ENCODE assay signal across 29 mouse cellular contexts in the genomic region with DNA sequence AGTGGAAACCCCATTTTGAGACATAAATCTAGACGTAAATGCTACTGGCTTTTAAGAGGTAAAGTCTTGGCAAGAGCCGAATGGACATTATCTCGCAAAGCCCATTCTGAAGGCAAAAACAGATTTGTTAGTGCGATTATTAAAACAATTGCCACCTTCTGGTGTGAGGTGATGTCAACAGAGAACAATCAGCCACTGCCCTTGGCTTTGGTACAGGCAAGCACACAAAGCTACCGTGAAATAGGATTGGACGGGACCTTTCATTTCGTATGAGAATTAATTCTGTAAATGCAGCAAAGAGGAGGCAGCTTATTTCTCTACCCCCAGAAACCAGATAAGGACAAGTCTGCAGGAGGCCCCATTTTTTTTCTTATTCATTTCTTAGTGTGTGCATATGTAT. TPM values are rescaled to one million over a fixed set of nuclear protein-coding genes. Genes with fewer than 3 reads are reported as not detected.
A peak's percentile ranks its signal among the peaks of the same experiment; 100 is the strongest.
DNase-seq lines count a peak whose midpoint lies in the region; ATAC-seq and TF ChIP-seq lines count a peak whose summit lies in the region.
"Had no signal": no experiment of that assay in that cellular context is flagged by ENCODE, and none has a peak within 500 bp of the region (broad histone marks: within the 10 kb centered on the region; RNA-seq: fewer than 3 reads in every experiment).

No protein-coding gene starts in this region.

- no peaks in the 10 kb centered on the region for H3K27me3 ChIP-seq in hindbrain, postnatal 0 days (ENCODE audit: insufficient read depth, low read length)
- no peaks in the 10 kb centered on the region for H3K27me3 ChIP-seq in hindbrain, embryonic 13.5 days
- no peaks in the 10 kb centered on the region for H3K27me3 ChIP-seq in midbrain, embryonic 16.5 days (ENCODE audit: control insufficient read depth, insufficient read depth, low read depth, low read length)
- no peaks in the 10 kb centered on the region for H3K27me3 ChIP-seq in heart, embryonic 11.5 days (ENCODE audit: control insufficient read depth, insufficient read depth, low read length)
- H3K27me3 ChIP-seq: CH12.LX; heart, embryonic 13.5 days; hindbrain, embryonic 15.5 days; liver, embryonic 12.5 days; stomach, embryonic 15.5 days had no signal

- no peaks in the 10 kb centered on the region for H3K4me1 ChIP-seq in hindbrain, postnatal 0 days (ENCODE audit: insufficient read depth, low read length)
- H3K4me1 ChIP-seq in hindbrain, embryonic 13.5 days (replicated peaks) = no peaks in the 10 kb centered on the region
- no peaks in the 10 kb centered on the region for H3K4me1 ChIP-seq in midbrain, embryonic 16.5 days (ENCODE audit: control insufficient read depth, insufficient read depth, low read length)
- no peaks in the 10 kb centered on the region for H3K4me1 ChIP-seq in heart, embryonic 11.5 days (ENCODE audit: control insufficient read depth, insufficient read depth, low read length)
- H3K4me1 ChIP-seq: hindbrain, embryonic 15.5 days; liver, embryonic 12.5 days; stomach, embryonic 15.5 days had no signal

- no peak for TF ChIP-seq CTCF in hindbrain, postnatal 0 days (IDR thresholded peaks at IDR 0.05; ENCODE audit: low read depth)

- H3K27ac ChIP-seq in hindbrain, postnatal 0 days = no peak overlapping the region
- no peak overlapping the region for H3K27ac ChIP-seq in hindbrain, embryonic 13.5 days
- no peak overlapping the region for H3K27ac ChIP-seq in midbrain, embryonic 16.5 days (ENCODE audit: low read length)
- no peak overlapping the region for H3K27ac ChIP-seq in heart, embryonic 11.5 days (ENCODE audit: low read depth, low read length)
- H3K27ac ChIP-seq: gastrocnemius, adult 2 months; heart, embryonic 13.5 days; hindbrain, embryonic 15.5 days; liver, embryonic 12.5 days; stomach, embryonic 15.5 days had no signal

- no peak for ATAC-seq in hindbrain, postnatal 0 days
- no peak for ATAC-seq in hindbrain, embryonic 13.5 days (ENCODE audit: low FRiP score)
- ATAC-seq in midbrain, embryonic 16.5 days = 0 out of 2 replicates have a peak, but pooled peaks have one; percentile 51
- ATAC-seq in heart, embryonic 11.5 days (replicated peaks; ENCODE audit: insufficient number of reproducible peaks, low FRiP score, low TSS enrichment) = no peak
- ATAC-seq: forebrain, embryonic 16.5 days; liver, embryonic 12.5 days; liver, postnatal 0 days had no signal

- H3K9ac ChIP-seq in hindbrain, postnatal 0 days (replicated peaks; ENCODE audit: low read length) = no peak overlapping the region
- H3K9ac ChIP-seq in hindbrain, embryonic 13.5 days = no peak overlapping the region
- no peak overlapping the region for H3K9ac ChIP-seq in midbrain, embryonic 16.5 days (ENCODE audit: low read depth, low read length)
- H3K9ac ChIP-seq in heart, embryonic 11.5 days (ENCODE audit: low read depth, low read length) = no peak overlapping the region
- H3K9ac ChIP-seq: heart, embryonic 13.5 days; hindbrain, embryonic 15.5 days; liver, embryonic 12.5 days; liver, postnatal 0 days; stomach, embryonic 15.5 days had no signal

- 35% methylated on average over 7 of the region's 7 CpGs for WGBS in hindbrain, postnatal 0 days
- WGBS in hindbrain, embryonic 13.5 days = 47% methylated on average over 7 of the region's 7 CpGs
- 27% methylated on average over 7 of the region's 7 CpGs for WGBS in midbrain, embryonic 16.5 days
- WGBS in heart, embryonic 11.5 days (ENCODE audit: insufficient replicate concordance) = 79% methylated on average over 7 of the region's 7 CpGs

- H3K4me3 ChIP-seq in hindbrain, postnatal 0 days (ENCODE audit: low read length) = no peak overlapping the region
- no peak overlapping the region for H3K4me3 ChIP-seq in hindbrain, embryonic 13.5 days
- H3K4me3 ChIP-seq in midbrain, embryonic 16.5 days (ENCODE audit: low read depth, low read length) = no peak overlapping the region
- no peak overlapping the region for H3K4me3 ChIP-seq in heart, embryonic 11.5 days (ENCODE audit: low read depth, low read length)
- H3K4me3 ChIP-seq: gastrocnemius, adult 2 months; heart, embryonic 13.5 days; hindbrain, embryonic 15.5 days; liver, embryonic 12.5 days; stomach, embryonic 15.5 days had no signal

- no peaks in the 10 kb centered on the region for H3K9me3 ChIP-seq in hindbrain, postnatal 0 days (ENCODE audit: low read length)
- H3K9me3 ChIP-seq in hindbrain, embryonic 13.5 days = no peaks in the 10 kb centered on the region
- H3K9me3 ChIP-seq in midbrain, embryonic 16.5 days (replicated peaks; ENCODE audit: control insufficient read depth, low read length, poor library complexity, severe bottlenecking) = no peaks in the 10 kb centered on the region
- H3K9me3 ChIP-seq in heart, embryonic 11.5 days (replicated peaks; ENCODE audit: control insufficient read depth, low read length) = no peaks in the 10 kb centered on the region
- H3K9me3 ChIP-seq: heart, embryonic 13.5 days; hindbrain, embryonic 15.5 days; liver, embryonic 12.5 days; stomach, embryonic 15.5 days had no signal

- H3K4me2 ChIP-seq in hindbrain, postnatal 0 days (ENCODE audit: low read depth, low read length) = no peak overlapping the region
- H3K4me2 ChIP-seq in hindbrain, embryonic 13.5 days = no peak overlapping the region
- H3K4me2 ChIP-seq in midbrain, embryonic 16.5 days (ENCODE audit: low read length) = no peak overlapping the region
- no peak overlapping the region for H3K4me2 ChIP-seq in heart, embryonic 11.5 days
- H3K4me2 ChIP-seq: heart, embryonic 13.5 days; hindbrain, embryonic 15.5 days; liver, embryonic 12.5 days; stomach, embryonic 15.5 days had no signal

- DNase-seq in cerebellum, postnatal 10 days = peak; percentile 6 to 7
- DNase-seq in cerebellum, adult 18-20 months = no peak
- DNase-seq in hindbrain, postnatal 0 days (ENCODE audit: low spot score) = peak; percentile 46
- DNase-seq in thymus, postnatal 14 days = no peak
- DNase-seq: adrenal gland, postnatal 10 days; cerebellum, adult 11-12 months; cerebellum, postnatal 25 days; gastrocnemius, adult 2 months; gastrocnemius, postnatal 36 days; heart, adult 18-20 months; heart, postnatal 10 days; kidney, adult 2 months; kidney, postnatal 36 days; left cerebral cortex, postnatal 4 days; liver, postnatal 0 days; lung, postnatal 36 days; right cerebral cortex, postnatal 25 days had no signal

- H3K36me3 ChIP-seq in hindbrain, postnatal 0 days (ENCODE audit: insufficient read depth, low read length) = no peaks in the 10 kb centered on the region
- no peaks in the 10 kb centered on the region for H3K36me3 ChIP-seq in hindbrain, embryonic 13.5 days
- H3K36me3 ChIP-seq in midbrain, embryonic 16.5 days (ENCODE audit: control insufficient read depth, insufficient read depth, low read length) = no peaks in the 10 kb centered on the region
- H3K36me3 ChIP-seq in heart, embryonic 11.5 days (ENCODE audit: control insufficient read depth, insufficient read depth, low read length) = no peaks in the 10 kb centered on the region
- H3K36me3 ChIP-seq: heart, embryonic 13.5 days; hindbrain, embryonic 15.5 days; liver, embryonic 12.5 days; stomach, embryonic 15.5 days had no signal

RNA-seq across cellular contexts. Expression of a gene that starts 52.5 kb away (rescaled TPM):
- total RNA-seq in hindbrain, postnatal 0 days (2014; rRNA removed) = 151 and 169 TPM in 2 replicates
- polyA plus RNA-seq in hindbrain, postnatal 0 days (2015; fragmentation: Nextera tagmentation; extraction: Ambion mirVana) = 20.4 and 21.3 TPM in 2 replicates
- 35.7 and 38.4 TPM in 2 replicates for polyA plus RNA-seq in hindbrain, embryonic 13.5 days (2015; fragmentation: Nextera tagmentation; extraction: Ambion mirVana)
- 33.4 and 37.4 TPM in 2 replicates for polyA plus RNA-seq in midbrain, embryonic 16.5 days (2015; fragmentation: Nextera tagmentation; extraction: Ambion mirVana)
- 14.3 and 18.2 TPM in 2 replicates for polyA plus RNA-seq in heart, embryonic 11.5 days (2014; fragmentation: Nextera tagmentation; extraction: Ambion mirVana)
- total RNA-seq: hematopoietic stem cell, adult 5-6 weeks; megakaryocyte, adult 5-6 weeks; monocyte, adult 5-6 weeks had no signal

Comparison
In these comparisons a context has a peak if more than half of its experiments do, and no peak if none do; other contexts are left out.
1. DNase-seq: peak in cerebellum, postnatal 10 days (2 of 2) and hindbrain, postnatal 0 days (single experiment); none in cerebellum, adult 18-20 months (0 of 2) and thymus, postnatal 14 days (single experiment).